Mouse (Mus musculus) frontal cortex, postnatal 10 days (tissue): ENCODE data around the gene Golga4.

Experiments
- DNase-seq, 2 experiments: peaks; one replicate each; pipeline ENCODE4 v3.0.0; 2022; ENCODE audit warnings: low spot score in 2 of 2, mixed read lengths in 1 of 2

The Golga4 gene

GRCm38 (mm10) chr9:118521659-118522058 lies 15.6 kb downstream of the Golga4 start:
- DNase-seq: no peak

GRCm38 (mm10) chr9:118523738-118524137 lies 17.7 kb downstream of the Golga4 start:
- no peak for DNase-seq

- no peak for DNase-seq
These were observed 21.0 kb downstream of the Golga4 start for GRCm38 (mm10) chr9:118527056-118527455.

- no peak for DNase-seq
These were observed 23.7 kb downstream of the Golga4 start for GRCm38 (mm10) chr9:118529783-118530182.

- no peak for DNase-seq
These were observed 24.6 kb downstream of the Golga4 start for GRCm38 (mm10) chr9:118530679-118531078.

GRCm38 (mm10) chr9:118532516-118533205 lies 26.6 kb downstream of the Golga4 start:
- no peak for DNase-seq

- no peak for DNase-seq
These were observed 30.9 kb downstream of the Golga4 start for GRCm38 (mm10) chr9:118536946-118537345.

GRCm38 (mm10) chr9:118537463-118538339 lies 31.6 kb downstream of the Golga4 start:
- no peak for DNase-seq

GRCm38 (mm10) chr9:118541851-118542250 lies 35.8 kb downstream of the Golga4 start:
- no peak for DNase-seq

- DNase-seq: no peak
These were observed 39.1 kb downstream of the Golga4 start for GRCm38 (mm10) chr9:118545146-118545545.

- DNase-seq: no peak
These were observed 42.6 kb downstream of the Golga4 start for GRCm38 (mm10) chr9:118548651-118549050.

GRCm38 (mm10) chr9:118556951-118557780 lies 51.1 kb downstream of the Golga4 start:
- peak; percentile 25 to 42 for DNase-seq

GRCm38 (mm10) chr9:118563356-118563755 lies 57.3 kb downstream of the Golga4 start:
- DNase-seq: no peak

- DNase-seq: no peak
These were observed 57.8 kb downstream of the Golga4 start for GRCm38 (mm10) chr9:118563866-118564265.

GRCm38 (mm10) chr9:118564696-118565095 lies 58.6 kb downstream of the Golga4 start:
- DNase-seq: no peak

GRCm38 (mm10) chr9:118569328-118569727 lies 63.3 kb downstream of the Golga4 start:
- no peak for DNase-seq

GRCm38 (mm10) chr9:118570865-118571264 lies 64.8 kb downstream of the Golga4 start:
- DNase-seq: no peak

- DNase-seq: no peak
These were observed 65.6 kb downstream of the Golga4 start for GRCm38 (mm10) chr9:118571701-118572100.

- DNase-seq: no peak
These were observed 68.8 kb downstream of the Golga4 start for GRCm38 (mm10) chr9:118574911-118575310.

GRCm38 (mm10) chr9:118580371-118580770 lies 74.3 kb downstream of the Golga4 start:
- DNase-seq: no peak

- no peak for DNase-seq
These were observed 76.7 kb downstream of the Golga4 start for GRCm38 (mm10) chr9:118582757-118583156.

GRCm38 (mm10) chr9:118584838-118585237 lies 78.8 kb downstream of the Golga4 start:
- no peak for DNase-seq
